Mouse (Mus musculus) testis, adult 2 months (tissue): ENCODE measurements around the gene Gm11634. TPM values are rescaled to one million over a fixed set of nuclear protein-coding genes. Genes with fewer than 3 reads are reported as not detected.
"Not testable (repeated sequence)": the region's sequence is repeated elsewhere in the genome, so short reads cannot be mapped to it uniquely, and the experiment has no call there.

Experiments
- H3K27ac ChIP-seq: fragments of 200-500 bp; 2 replicates; pipeline ENCODE4 v1.5.1; 2012; ENCODE audit warnings: low read depth, low read length; ENCODE audit not compliant: control insufficient read depth, insufficient read depth
- H3K27me3 ChIP-seq: fragments of 200-500 bp; 2 replicates; pipeline ENCODE4 v1.6.1; 2012; ENCODE audit warnings: mild to moderate bottlenecking, low read length, moderate library complexity; ENCODE audit not compliant: control insufficient read depth, insufficient read depth
- H3K36me3 ChIP-seq: fragments of 200-500 bp; 2 replicates; pipeline ENCODE4 v1.6.1; 2012; ENCODE audit warnings: mild to moderate bottlenecking, low read length; ENCODE audit not compliant: control insufficient read depth, insufficient read depth
- H3K4me1 ChIP-seq: fragments of 200-500 bp; 2 replicates; pipeline ENCODE4 v1.6.1; 2012; ENCODE audit warnings: low read length; ENCODE audit not compliant: control insufficient read depth, insufficient read depth
- H3K4me3 ChIP-seq: fragments of 200-500 bp; 2 replicates; pipeline ENCODE4 v1.5.1; 2012; ENCODE audit warnings: low read depth, mild to moderate bottlenecking, low read length, moderate library complexity, mixed read lengths; ENCODE audit not compliant: control insufficient read depth
- CTCF ChIP-seq: fragments of 200-500 bp; IDR thresholded peaks from 2 replicates; pipeline ENCODE4 v1.5.1; 2012; ENCODE audit warnings: low read depth, mild to moderate bottlenecking, inconsistent platforms, low read length, moderate library complexity; ENCODE audit not compliant: control insufficient read depth, insufficient read depth, insufficient replicate concordance
- POLR2A ChIP-seq: fragments of 200-500 bp; IDR thresholded peaks from 2 replicates; pipeline ENCODE4 v1.6.1; 2012; ENCODE audit warnings: low read depth, mild to moderate bottlenecking, inconsistent platforms, low read length, moderate library complexity; ENCODE audit not compliant: control insufficient read depth
- polyA plus RNA-seq: library from polyadenylated mRNA; depleted of rRNA; stranded (reverse); fragments of >200 nt; gene quantifications from 2 replicates; pipeline ENCODE4 v1.2.3, GENCODE M21; 2012

Gm11634 gene
- polyA plus RNA-seq, 1 experiment = 69.4 TPM

DNA sequence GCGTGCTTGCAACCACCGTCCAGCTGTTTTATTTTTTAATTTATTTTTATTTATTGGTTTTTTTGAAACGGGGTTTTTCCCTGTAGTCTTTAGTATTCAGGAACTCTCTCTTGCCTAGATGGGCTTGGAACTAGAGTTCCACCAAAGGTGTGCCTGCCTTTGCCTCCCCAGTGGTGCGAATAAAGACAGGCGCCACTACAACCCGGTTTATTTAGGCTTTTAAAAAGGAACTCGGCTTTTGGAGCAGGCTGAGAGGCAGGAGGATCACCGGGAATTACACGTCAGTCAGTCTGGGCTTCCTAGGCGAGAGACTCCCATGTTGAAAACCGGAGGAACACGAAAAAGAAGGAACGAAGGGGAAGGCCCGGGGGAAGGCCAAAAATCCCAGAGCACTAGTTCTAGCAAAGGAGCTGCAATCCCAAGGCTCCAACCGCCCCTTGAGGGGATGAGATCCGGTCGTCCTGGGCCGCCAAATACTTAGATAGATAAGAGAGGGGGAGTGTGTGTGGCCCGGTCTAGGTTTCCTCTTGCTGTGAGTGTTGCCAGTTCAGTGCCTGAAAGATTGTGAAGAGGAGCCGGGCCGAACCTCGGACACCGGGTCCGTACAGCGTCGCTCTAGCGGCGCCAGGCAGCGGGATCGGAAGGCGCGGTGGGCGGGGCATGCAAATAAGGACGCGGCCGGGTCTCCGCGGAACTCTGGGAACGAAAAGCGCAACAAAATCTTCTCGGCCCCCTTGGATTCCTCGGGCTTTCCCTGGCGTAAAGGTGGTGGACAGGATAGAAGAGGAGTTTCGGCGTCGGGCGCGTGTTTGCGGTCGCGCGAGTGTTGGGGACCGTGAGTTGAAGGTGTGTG lies 42.0 kb upstream of the Gm11634 start:
- not testable (repeated sequence) for H3K27me3 ChIP-seq, H3K36me3 ChIP-seq, H3K4me1 ChIP-seq
- Histone ChIP-seq H3K27ac (peak overlapping the region; percentile 86), H3K4me3 (peak overlapping the region; percentile 80)
- peak; percentile 62; the same call in 1 of the 2 replicates for TF ChIP-seq POLR2A

DNA sequence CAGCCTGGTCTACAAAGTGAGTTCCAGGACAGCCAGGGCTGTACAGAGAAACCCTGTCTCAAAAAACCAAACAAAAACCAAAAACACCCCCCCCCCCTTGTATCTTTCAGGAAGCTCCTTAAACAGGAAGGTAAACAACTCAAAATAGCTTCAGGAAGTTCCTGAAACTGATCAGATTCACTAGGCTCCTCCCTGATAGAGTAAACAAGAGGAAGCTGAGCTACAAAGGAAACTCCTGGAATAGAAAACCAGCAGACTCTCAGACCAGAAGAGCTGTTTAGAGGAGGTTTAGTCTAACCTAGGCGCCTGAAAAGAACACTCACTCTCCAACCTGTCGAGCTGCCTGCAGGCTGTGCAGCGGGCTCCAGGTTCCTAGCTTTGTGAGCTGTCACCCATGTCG lies 40.7 kb upstream of the Gm11634 start:
- Histone ChIP-seq H3K27me3 (no peaks in the 10 kb centered on the region), H3K27ac (no peak overlapping the region), H3K4me3 (no peak overlapping the region), H3K4me1 (peaks cover 7% of the 10 kb centered on the region), H3K36me3 (no peaks in the 10 kb centered on the region)
- TF ChIP-seq CTCF (no peak), POLR2A (no peak)

DNA sequence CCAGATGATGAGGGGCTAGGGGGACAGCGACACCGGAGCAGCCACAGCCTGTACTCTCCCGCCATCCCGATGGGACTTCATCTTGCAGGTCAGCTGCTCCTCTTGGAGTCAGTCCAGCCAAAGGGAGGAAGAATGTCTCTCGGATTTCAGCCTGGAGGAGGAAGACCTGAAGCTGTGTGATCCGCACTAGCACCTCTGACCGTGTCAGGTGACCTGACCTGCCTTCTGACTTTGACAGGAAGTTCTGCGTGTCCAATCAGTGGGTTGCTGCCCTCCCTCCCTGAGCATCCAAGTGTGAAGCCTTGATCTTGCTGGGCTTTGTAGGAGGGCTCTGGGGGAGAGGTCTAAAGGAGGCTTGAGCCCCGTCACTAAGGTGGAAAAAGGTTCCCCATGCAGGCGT lies 36.6 kb upstream of the Gm11634 start:
- H3K4me3 ChIP-seq = no peak overlapping the region
- no peaks in the 10 kb centered on the region for H3K36me3 ChIP-seq
- no peak for TF ChIP-seq POLR2A
- TF ChIP-seq CTCF = no peak
- no peaks in the 10 kb centered on the region for H3K27me3 ChIP-seq
- H3K27ac ChIP-seq = no peak overlapping the region
- H3K4me1 ChIP-seq = peaks cover 5% of the 10 kb centered on the region

DNA sequence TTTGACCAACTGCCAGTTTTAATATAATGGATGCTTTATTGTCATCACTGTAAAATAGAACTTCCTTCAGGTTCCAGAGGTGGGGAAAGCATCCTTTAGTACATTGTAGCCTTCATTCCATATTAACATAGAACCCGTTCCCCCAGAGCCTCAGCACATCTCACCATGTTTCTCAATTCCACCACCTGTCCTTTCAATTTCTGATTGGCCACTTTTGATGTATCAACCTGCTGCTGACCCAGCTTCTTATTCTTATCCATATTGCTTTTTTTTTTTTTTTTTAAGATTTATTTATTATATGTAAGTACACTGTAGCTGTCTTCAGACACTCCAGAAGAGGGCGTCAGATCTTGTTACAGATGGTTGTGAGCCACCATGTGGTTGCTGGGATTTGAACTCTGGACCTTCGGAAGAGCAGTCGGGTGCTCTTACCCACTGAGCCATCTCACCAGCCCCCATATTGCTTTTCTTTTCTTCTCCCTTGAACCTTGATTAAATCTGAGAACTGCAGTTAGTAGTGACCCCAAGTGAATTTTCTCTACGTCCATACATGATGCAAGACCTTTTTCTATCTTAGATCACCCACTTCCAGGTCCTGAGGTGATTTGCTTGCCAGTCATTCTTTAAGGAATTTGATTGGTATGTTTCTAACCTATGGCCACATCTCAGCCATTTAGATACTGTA lies 29.8 kb upstream of the Gm11634 start:
- H3K4me1 ChIP-seq = peaks cover 12% of the 10 kb centered on the region
- H3K27me3 ChIP-seq, H3K4me3 ChIP-seq, H3K36me3 ChIP-seq, H3K27ac ChIP-seq: not testable (repeated sequence)

DNA sequence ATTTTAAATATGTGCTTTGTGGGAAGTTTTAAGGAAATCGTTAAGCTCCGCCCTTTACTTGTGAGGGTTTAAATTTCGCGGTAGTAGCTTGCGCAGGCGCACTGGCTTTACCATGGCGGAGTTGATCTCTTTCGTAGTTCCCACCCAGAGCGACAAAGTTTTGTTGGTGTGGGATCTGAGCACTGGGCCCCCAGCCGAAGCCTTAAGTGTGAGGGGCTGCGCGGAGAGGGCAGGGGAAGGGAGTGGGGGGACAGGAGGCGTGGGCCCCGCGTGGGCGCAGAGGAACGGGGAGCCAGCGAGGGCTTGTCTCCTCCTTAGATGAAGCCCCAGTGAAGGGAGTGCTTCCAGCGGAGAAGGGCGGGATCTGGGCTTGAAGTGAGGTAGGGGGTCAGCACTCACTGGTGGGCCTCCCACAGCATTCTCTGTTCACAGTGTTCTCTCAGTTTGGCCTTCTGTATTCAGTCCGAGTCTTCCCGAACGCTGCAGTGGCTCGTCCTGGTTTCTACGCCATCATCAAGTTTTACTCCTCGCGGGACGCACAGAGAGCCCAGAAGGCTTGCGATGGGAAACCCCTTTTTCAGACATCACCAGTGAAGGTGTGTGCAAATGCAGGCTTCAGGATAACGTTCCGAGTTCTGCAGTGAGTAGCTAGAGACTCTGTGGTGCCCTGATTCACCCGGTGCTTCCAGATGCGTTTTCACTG lies 29.0 kb upstream of the Gm11634 start:
- peak overlapping the region; percentile 89 for H3K4me3 ChIP-seq
- H3K4me1 ChIP-seq = peaks cover 12% of the 10 kb centered on the region
- H3K36me3 ChIP-seq = no peaks in the 10 kb centered on the region
- H3K27ac ChIP-seq = peak overlapping the region; percentile 87
- TF ChIP-seq POLR2A = no peak; the same call in 1 of the 2 replicates
- H3K27me3 ChIP-seq = no peaks in the 10 kb centered on the region

DNA sequence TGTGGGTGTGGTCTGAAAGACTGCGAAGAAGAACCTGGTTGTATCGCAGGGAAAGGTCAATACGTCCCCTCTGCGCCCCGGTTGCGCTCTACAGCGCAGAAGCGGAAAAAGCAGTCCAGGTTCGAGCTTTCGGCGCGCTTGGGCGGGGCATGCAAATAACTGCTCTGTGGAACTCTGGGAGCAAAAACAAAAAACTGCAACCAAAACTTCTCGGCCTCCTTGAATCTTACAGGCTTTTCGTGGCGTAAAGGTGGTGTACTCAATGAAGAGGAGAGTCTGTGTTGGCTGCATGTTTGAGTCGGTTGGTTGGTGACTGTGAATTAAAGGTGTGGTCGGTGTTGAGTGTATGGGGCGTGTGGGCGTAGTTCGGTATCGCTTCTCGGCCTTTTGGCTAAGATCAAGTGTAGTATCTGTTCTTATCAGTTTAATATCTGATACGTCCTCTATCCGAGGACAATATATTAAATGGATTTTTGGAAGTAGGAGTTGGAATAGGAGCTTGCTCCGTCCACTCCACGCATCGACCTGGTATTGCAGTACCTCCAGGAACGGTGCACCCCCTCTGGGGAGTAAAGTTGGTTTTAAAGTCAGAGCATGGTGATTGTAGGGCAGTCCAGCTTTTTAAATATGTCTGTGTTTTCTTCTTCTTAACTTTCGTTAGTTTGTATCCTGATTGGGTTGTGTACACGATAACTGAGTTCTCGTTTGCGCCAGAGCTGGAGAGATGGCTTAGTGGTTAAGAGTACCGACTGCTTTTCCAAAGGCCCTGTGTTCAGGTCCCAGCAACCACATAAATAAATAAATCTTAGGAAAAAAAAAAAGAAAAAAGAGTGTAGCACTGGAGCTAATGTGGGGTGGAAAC lies 28.2 kb upstream of the Gm11634 start, which contains the start of gene Rdm1:
Gene Rdm1, plus strand, starts transcription at position 201 of the 862 bp plus-strand sequence.
- TF ChIP-seq CTCF (no peak), POLR2A (peak; percentile 91)
- peak within 1 kb of the TSS; percentile 96 for H3K27ac ChIP-seq
- peak within 1 kb of the TSS; percentile 89 for H3K4me3 ChIP-seq
- H3K36me3 ChIP-seq = no peaks in the 10 kb centered on the region
- peaks cover 12% of the 10 kb centered on the region for H3K4me1 ChIP-seq
- no peaks in the 10 kb centered on the region for H3K27me3 ChIP-seq

DNA sequence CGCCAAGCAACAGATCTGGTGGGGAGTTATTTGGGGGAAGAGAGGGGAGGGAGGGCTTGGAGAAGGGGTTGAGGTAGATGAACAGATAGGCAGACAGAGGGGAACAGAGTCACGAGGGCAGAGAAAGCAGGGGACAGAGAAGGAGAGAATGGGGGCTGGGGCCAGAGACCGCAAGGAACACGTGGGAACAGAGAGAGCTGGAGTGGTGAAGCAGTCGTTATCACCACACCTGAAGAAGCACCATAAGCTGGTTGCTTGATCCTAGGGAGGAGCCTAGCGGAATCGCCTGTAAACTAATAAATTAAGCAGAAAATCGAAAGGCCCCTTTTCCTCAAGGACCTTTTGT lies 27.6 kb upstream of the Gm11634 start:
- Histone ChIP-seq H3K27me3 (no peaks in the 10 kb centered on the region), H3K4me1 (peaks cover 12% of the 10 kb centered on the region), H3K36me3 (no peaks in the 10 kb centered on the region), H3K4me3 (peak overlapping the region; percentile 81), H3K27ac (peak overlapping the region; percentile 96)
- TF ChIP-seq POLR2A (no peak), CTCF (no peak)

DNA sequence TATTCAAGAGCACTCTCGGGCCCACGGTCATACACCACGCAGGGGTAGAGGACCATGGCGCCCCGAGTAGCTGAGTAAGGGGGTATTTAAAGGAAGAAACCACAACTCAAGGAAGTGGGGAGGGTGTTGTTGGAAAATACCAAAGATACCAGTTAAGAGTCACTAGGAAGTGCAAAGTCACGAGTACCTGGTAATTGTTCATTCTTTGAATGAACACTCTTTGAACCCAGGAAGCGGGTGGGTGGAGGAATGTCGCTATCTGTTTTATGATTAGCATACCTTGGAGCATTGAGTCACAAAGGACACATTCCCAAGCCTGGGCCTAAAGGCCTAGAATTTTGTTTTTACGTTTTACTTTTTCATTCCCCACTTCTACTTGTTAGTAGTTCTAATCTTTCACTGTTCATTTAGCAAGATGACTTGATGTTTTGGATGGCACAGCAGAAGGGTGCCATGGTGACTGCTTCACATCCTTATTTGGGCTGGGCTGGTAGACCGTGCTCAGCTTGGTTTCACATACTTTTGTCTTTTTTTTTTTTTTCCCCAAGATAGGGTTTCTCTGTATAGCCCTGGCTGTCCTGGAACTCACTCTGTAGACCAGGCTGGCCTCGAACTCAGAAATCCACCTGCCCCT lies 21.1 kb upstream of the Gm11634 start:
- H3K4me1 ChIP-seq = peaks cover 14% of the 10 kb centered on the region
- H3K36me3 ChIP-seq, H3K4me3 ChIP-seq, H3K27me3 ChIP-seq, H3K27ac ChIP-seq: not testable (repeated sequence)
